Mouse (Mus musculus) liver (tissue): ENCODE results near the gene Slc13a3.
A peak's percentile ranks its signal among the peaks of the same experiment; 100 is the strongest.
"Not testable (repeated sequence)": the region's sequence is repeated elsewhere in the genome, so short reads cannot be mapped to it uniquely, and the experiment has no call there.

Source experiments
- DNase-seq: peaks from one replicate; pipeline ENCODE4 v3.0.0-alpha.2; 2020; ENCODE audit warnings: mixed read lengths

Slc13a3 gene

DNA sequence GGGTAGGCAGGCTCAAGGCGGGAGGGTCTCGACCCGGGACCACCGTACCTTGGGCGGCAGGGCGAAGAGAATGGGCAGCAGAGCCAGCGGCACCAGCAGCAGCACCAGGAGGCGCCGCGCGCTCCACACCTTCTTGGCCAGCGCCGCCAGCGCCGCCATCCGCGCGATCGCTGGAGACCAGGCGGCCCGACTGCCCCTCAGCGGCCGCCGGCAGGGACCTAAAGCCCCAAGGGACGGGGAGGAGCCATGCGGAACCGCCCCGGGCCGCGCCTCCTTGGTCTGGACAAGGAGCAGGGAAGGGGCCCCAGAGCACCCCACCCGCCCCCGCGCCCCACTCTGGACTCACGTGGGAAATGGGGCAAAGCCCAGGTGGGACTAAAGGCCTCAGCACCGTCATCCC is at the start of gene Slc13a3:
TSS of gene Slc13a3 (minus strand) at position 228 of the 400 bp plus-strand sequence.
- peak; percentile 19 for DNase-seq

DNA sequence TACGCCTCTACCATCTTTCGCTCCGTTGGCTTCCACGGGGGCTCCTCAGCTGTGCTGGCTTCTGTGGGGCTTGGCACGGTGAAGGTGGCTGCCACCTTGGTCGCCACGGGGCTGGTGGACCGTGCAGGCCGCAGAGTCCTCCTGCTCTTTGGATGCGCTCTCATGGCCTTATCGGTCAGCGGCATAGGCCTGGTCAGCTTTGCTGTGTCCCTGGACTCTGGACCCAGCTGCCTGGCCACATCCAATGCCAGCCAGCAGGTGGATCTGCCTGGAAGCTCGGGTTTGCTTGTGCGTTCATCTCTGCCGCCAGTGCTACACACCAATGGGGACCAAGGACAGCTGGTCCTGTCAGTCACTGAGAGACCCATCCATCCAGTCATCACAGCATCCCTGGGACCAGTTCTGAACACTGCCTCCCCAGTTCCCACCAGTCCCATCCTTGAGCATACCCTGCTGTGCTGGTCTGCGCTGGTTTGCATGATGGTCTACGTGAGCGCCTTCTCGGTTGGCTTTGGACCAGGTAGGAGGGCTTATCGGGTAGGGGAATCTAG is 42.2 kb upstream of the Slc13a3 start:
- DNase-seq, result no peak

DNA sequence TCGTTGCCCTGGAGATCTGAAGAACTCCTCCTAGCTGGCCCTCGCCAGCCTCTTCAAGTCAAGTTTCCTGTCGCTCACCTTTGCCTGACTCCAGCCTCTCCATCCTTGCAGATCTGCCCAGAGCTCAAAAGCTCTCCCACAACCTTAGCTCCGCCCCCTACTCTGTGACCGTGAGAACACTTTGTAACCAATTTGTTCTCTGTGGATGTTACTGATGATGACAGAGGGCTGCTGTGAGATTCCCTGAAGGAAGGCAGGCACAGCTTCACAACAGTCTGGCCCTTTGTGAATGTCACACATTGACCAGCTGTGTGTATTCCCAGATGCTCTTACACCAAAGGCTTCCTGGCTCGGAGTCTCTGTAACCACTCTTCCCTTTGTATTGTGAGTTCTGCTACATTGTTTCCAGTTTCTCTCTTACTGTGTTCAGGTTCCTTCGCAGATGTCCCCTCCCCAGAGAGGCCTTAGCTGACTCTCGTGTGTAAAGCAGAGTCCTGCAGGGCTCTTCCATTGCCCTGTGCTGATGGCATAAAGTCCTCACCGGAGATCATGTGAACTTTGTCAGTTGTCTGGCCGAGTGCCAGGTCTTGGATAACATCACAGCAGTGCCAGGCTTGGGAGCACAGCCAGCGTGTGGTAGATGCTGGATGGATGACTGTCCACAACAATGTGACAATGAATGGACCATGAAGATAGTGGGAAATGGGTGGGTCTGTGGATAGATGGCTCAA is 40.0 kb upstream of the Slc13a3 start:
- no peak for DNase-seq

DNA sequence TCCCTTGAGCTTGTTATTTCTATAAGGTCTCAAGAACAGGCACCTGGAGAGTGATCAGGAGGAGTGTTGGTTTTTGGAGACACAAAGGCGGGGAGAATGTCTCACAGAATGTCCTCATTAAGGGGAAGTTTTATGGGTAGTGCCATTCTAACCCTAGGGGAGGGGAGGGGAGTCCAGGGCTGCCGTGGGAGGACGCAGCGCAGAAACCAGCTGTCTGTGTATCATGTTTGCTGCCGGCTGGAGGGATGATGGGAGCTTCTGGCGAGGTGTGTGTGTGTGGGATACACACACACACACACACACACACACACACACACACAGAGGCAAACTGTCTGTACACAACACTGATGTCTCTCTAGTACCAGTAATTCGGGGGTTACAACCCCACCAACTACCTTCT is 39.4 kb upstream of the Slc13a3 start:
- no peak for DNase-seq

DNA sequence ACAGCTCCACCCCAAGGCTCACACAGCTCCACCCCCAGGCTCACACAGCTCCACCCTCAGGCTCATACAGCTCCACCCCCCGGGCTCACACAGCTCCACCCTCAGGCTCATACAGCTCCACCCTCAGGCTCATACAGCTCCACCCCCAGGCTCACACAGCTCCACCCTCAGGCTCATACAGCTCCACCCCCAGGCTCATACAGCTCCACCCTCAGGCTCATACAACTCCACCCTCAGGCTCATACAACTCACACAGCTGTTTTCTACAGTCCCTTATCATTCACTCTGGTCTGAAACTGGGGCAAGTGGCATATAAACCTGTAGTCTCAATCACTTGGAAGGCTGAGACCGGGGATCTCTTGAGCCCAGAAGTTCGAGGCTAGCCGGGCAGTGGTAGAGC is 38.5 kb upstream of the Slc13a3 start:
- peak; percentile 15 for DNase-seq

DNA sequence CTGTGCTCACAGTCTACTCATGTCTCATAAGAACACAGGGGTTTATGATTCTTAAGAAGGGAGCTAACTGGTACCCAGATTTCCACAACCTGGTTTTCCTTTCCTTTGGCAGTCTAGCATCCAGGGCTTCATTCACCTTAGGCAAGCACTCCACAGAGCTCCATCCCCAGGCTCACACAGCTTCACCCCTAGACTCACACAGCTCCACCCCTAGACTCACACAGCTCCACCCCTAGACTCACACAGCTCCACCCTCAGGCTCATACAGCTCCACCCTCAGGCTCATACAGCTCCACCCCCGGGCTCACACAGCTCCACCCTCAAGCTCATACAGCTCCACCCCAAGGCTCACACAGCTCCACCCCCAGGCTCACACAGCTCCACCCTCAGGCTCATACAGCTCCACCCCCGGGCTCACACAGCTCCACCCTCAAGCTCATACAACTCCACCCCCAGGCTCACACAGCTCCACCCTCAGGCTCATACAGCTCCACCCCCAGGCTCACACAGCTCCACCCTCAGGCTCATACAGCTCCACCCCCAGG is 38.0 kb upstream of the Slc13a3 start:
- DNase-seq, result not testable (repeated sequence)

DNA sequence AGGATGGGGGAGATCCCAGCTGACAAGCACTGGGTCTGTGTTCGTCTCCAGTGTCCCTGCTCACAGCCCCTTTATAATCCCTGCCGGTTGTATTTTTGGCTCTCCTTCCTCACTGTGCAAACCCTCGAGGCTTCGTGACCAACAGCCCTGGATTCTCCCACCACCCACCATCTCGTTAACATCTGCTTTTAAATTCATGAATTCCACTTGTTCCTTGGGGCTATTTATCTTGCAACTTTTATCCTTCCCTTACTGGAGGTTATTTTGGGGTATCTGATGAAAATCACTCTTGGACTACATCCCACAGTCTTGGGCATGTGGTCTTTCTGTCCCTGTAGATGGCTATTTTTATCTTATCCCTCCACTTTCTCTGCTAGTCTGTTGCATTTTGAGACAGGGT is 37.4 kb upstream of the Slc13a3 start:
- DNase-seq, result no peak

DNA sequence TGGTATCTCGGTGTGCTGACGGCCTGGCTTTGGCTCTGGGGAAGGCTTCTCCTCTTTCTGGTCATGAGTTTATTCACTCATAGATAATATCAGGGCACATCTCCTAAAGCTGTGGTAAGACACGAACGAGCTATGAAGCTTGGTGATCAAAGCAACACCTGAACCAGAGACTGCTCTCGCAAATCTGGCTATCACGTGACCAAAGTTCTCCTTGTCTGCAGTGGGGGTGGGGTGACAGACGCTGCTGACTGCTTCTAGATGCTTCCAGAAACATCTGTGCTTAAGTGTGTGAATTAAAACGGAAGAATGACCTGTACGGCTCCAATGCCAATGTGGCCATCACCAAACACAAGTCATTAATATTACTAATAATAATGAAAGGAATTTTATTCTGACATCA is 36.7 kb upstream of the Slc13a3 start:
- DNase-seq, result no peak

DNA sequence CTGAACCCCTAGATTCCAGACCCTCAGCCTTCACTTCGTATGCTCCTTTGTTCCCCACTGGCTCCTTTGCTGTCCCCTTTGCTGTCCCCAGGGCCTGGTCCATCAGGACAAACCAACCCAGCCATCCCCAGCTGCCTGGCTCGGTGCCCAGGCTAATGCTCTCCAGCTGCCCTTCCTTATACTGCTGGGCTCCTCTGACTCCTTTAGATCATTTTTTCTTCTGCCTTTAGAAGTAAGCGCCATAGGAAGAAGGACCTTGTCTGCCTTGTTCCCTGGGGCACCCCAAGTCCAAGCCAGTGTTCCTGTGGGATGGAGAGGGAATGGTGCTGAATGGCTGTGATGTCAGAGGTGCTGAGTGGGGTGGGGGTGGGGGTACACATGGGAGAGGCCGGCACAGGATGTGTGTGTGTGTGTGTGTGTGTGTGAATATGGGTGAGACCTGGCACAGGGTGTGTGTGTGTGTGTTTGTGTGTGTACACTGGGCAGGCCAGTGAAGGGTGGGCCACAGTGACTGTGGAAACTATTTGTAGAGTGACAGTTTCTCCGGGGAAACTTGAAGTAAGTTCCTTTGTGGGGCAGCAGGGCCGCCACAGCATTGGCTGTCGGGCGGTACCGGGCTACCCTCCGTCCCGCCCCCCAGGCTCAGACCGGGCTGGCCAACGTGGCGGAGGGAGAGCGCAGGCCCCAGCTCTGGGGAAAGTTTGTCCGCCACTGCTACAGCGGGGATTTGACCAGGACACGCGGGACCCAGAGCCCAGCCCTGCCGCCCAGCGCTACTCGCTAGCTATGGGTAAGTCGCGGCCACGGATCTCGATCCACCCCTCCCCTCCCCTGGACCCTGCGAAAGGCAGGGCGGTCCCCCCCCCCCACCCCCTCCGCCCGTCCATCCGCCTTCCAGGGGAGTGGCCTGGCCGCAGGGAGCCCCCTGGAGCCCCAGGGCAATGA is 30.5 kb upstream of the Slc13a3 start, which contains the start of gene Slc2a10:
TSS of gene Slc2a10 (plus strand) at position 529 of the 945 bp plus-strand sequence.
- peak; percentile 14 for DNase-seq

DNA sequence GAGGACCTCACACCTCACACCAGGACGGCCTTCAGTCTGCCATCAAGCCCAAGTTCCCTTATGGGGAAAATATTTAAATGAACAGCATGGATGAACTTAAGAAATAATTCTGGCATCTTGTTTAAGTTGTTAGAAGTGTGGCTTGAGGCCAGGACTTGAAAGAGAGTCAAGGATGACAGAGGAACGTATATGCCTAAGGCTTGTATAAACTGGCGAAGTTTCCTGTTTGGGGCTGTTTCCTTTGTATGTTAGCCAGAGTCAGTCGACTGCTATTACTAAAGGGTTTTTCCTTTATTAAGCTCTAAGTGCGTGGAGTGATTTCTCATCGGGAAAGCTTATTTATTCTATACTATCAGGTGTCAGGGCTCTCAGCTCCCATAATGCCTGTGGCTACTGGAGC is 25.8 kb upstream of the Slc13a3 start:
- DNase-seq, result no peak

DNA sequence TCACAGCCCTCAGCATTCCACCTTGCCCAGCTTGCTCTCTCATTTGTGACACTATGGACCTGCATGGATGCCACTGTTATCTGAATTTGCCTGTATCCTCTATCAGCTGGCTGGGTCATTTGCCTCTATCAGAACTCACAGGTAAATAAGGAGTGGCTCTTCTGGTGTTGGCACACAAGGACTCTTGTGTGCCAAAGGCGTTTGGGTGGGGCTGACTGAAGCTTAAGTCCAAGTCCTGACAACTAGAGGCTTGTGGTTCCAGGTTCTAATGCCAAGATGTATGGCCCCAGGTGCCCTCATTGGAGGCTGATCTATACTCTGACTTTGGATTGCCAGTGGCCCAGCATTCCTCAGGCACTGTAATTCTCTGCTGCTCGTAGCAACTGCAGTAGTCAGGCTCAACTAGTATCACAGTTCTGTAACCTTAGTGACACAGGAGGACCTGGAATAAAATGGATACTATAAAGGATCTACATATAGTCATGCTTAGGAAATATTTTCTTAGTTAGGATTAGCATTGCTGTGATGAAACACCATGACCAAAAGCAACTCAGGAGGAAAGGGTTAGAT is 24.8 kb upstream of the Slc13a3 start:
- no peak for DNase-seq

DNA sequence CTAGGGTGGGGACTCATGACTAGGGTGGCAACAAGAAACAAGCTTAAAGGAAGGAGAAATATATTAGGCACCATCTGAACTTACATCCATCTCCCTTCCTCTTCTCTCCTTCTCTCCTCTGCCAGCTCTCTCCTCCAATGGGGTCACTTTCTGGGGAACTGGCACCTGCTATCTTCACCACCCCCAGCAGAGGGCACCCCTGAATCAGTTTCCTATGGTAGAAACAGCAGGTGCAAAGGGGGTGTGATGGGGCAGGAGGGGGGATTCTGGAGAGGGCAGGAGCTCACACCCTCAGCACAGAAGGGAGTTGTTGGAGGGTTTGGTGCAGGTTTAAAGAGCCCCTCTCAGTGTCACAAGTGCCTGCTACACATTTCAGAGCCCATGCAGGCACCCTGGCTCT is 23.2 kb upstream of the Slc13a3 start:
- DNase-seq, result peak; percentile 48

DNA sequence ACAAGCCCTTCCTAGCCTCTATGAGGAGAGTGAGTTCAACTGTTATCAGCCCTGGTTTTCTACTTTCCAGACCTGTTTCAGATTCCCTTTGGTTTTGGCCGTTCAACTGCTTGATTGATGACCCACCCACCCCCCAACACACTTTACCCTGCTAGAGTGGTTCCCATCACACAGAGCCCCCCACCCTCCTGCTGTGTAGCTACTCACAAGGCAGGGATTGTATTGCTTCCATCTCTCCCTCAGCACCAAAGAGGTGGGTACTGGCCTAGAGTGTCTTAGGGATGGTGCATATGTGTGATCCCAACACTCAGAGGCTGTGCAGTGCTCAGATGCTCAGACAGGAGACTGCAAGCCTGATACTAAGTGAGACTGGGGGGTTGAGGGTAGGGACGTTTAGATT is 21.5 kb upstream of the Slc13a3 start:
- no peak for DNase-seq

DNA sequence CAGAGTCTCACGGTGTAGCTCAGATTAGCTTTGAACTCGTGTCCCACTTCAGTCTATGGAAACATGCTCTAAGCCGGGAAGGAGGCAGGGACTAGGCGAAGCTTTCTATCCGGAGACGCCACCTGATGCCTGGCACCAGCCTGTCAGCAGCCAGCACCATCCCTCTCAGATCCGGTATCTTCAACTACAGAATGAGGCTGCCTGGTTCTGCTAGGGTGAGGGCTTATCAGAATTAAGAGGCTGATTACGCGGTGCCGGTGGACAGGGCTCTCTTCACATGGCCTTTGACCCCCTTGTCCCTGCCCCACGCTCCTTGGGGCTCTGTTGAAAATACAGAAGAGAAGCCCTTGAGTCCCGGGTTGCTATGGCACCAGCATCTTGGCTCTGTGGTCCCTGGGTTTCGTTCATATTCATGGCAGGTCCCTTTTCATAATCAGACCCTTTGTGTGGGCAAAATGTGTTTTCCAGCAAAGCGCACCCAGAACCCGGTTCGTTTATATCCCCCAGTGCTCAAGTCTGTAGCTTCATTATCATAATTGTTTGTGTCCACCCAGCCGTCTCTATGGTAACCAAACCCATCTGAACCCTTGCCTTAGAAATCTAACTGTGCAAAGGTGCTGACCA is 20.7 kb upstream of the Slc13a3 start:
- no peak for DNase-seq

DNA sequence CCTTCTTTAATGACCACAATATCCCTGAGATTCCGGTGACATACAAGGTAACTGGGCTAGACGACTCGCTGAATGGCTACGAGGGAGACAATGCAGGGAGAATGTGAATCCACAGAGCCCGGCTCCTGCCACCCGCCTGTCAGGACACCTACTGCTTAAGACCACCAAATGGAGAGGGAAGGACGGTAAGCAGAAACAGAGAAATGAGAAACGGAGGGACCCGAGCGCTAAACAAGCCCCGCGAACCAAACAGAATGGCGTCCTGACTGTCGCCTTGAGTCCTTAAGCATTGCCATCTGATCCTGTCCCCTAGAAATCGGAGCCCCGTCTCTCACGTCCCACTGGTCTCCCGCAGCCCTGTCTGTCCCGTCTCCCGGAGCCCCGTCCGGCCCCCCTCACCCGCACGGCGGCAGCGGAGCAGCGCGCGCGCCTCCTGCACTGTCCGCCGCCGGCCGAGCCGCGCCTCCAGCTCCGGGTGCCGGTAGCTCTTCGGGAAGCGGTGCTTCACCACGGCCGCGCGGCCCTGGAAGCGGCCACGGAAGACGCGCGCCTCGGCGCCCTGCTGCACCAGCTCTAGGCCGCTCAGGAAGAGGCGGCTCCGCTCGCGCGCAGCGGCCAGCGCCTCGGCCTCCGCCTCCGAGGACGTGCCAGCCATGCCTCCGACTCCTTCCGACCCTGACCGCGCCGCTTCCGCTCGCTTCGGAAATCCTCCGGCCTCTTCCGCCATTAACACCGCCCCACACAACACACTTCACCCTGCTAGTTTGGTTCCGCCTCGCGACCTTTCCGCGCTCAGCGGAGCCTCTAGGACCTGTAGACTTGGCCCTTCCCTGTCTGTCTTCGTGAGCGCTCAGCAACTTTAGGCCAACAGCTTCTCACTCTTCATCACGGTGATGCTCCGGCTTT is 19.9 kb upstream of the Slc13a3 start, which contains the start of gene Trp53rka:
TSS of gene Trp53rka (minus strand) at position 677 of the 906 bp plus-strand sequence.
- DNase-seq, result peak; percentile 75

DNA sequence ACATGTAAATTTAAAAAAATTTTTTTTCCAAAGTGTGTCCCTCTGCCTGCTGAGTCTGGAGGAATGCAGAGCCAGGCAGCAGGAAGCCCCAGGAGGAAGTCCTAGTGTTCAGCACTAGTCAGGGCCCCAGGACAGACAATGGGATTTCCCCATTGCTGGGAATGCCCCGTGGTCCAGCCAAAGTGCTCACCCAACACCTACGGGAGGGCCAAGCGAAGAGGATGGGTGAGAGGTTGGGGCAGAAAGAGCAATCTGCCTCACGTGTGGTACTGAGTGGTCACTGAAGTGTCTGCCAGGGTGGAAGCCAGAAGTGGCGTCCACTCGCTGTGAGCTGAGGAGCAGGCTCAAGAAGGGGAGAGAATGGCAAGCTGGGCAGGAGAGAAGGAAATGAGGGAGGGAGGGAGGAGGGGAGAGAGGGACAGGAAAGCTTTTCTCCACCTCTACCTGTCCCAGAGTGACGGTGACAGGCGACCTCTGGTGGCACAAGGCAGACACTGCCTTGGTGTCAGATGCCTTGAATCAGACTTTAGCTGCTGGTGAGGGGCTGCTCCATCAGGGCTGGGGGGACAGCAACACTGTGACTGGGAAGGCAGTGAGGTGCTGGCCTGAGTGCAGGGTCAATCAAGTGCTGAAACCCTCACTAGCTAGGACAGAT is 14.0 kb upstream of the Slc13a3 start:
- peak; percentile 62 for DNase-seq

DNA sequence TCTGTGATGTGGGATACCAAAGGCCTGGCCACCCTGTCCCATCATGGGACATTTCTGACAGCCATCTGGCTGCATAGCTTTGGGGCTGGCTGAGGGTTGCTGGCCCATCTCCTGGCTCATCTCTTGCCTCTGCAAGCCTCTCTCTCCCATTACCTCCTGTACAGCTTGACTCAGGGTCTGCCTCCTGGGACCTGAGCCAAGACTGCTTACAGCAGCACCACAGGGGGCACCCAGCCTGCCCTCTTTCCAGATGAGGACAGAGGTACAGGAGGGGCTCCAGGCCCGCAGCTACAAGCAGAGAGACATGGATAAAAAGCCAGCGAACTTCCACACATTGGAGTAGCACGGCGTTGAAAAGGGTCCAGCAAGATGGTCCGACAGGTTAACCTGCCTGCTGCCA is 13.4 kb upstream of the Slc13a3 start:
- DNase-seq, result no peak

DNA sequence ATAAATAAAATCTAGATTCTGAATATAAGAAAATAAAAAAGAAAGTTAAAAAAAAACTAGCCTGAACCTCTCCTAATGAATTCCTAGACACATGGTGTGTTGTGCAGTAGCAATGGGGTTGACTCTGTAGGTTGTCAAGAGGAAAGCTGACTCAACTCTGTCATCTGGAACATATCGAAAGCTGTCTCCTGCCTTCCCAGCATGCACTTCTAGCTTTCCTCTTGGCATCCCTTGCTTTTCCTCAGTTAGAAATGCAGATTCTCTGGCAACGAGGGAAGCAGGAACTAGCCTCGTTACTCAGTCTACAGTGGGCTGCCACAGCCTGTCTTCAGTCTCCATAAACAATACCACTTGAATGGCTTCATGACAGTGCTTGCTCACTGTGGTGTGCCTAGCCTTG is 12.8 kb upstream of the Slc13a3 start:
- DNase-seq, result no peak

DNA sequence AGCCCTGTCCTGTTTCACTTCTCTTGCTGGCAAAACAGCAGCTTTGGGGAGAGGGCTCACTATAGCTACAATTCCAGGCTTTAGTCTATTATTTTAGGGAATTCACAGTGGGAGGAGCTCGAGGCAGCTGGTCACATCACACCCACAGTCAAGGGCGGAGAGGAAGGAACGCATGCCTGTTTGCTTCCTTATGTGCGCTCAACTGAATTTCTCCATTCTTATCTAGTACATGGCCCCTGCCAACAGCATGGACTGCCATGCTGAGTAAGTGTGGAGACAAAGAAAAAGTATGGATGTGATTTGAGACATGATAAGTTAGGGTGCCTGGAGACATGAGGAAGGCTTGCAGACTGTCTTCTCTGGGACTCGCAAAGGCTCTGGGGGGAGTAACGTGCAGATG is 11.1 kb upstream of the Slc13a3 start:
- DNase-seq, result no peak

DNA sequence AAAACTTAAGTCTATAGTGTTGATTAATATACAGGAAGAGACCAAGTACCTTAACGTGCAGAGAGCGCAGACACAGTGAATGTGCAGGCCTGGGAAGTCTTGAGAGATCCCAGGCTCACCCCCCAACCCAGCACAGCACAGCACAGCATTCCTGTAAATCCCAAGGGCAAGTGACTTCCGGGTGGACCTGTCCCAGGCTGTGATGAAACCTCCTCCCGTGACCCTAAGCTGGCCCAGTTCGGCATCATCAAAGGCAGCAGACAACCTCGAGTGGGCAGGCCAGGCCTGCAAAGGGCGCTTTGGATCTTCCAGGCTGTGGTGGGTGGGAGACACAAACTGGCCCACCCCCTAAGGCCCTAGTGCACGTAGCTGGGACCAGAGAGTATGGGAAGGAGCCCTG is 9.0 kb upstream of the Slc13a3 start:
- peak; percentile 20 for DNase-seq

DNA sequence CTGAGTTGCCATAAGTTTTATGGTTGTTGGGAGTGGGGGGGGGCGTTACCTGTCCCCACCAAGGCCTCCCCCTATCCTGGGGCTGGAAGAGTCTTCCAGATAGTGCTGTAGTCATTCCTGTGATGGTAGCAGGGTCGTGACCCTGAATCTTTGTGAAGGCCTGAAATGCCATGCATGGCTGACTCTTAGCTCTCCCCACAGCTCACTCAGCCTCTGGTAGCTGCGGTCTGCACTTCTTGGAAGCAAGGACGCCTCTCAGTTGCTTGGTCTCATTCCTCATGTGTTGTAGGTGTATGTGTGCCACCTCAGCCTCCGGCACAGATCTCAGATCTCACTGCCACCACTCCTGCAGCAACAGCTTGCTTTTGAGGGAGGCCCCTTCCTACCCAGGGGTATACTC is 2.8 kb upstream of the Slc13a3 start:
- no peak for DNase-seq
